Mouse (Mus musculus): ENCODE data around the gene Nipal1.

The Nipal1 gene

DNA sequence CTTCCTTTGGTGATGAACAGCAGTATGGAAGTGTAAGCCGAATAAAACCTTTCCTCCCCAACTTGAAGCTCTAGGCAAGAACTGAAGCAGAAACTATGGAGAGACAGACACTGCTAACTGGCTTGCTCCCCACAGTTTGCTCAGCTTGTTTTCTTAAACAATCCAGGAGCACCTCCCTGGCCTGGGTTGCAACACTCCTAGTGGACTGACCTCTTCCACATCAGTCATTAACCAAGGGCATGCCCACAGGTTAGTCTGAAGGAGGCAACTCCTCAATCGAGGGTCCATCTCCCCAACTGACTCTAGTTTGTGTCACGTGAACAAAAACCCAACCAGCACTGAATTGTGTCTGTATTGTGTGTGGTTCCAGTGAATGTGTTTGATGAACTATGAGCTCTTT, 17.3 kb downstream of the Nipal1 start:
- no peak for DNase-seq (ENCODE audit: low read depth in 2 of 2, low spot score in 2 of 2)

DNA sequence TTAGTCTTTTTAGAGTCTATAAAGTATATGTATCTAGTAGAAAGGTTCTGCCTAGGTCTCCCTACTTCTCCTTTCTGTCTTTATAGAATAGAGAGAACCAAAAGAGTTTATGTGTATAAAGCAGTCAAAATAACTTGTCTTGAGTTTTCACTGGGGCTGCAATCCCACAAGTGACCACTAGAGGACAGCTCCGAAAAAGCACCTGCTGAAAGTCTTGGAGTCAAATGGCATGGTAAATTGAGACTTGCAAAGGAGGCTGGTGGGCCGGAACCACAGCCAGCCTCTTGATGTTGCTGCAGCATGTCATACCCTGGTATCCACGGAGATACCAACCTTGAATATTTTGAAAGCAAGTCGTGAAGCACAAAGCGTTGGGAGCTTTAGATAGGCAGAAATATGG, 17.7 kb downstream of the Nipal1 start:
- peak; percentile 58 to 68 for DNase-seq (ENCODE audit: low read depth in 2 of 2, low spot score in 2 of 2)

DNA sequence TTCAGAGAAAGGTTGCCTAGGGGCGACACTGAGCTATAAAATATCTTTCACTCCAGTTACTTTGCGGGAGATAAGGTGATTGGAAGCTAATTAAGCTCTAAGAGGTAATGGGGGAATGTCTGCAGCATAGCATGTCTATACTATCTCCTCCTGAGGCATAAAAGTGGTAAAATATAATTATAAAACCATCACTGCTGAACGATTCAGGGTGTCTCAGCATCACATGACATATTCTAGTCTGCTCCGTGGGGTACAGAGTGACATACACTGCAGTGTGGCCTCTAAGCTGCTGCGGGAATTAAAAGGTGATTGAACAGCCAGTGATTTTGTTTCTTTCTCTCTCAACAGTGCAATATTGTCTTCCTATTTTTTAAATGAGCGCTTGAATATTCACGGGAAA, 18.8 kb downstream of the Nipal1 start:
- no peak for DNase-seq (ENCODE audit: low read depth in 2 of 2, low spot score in 2 of 2)

DNA sequence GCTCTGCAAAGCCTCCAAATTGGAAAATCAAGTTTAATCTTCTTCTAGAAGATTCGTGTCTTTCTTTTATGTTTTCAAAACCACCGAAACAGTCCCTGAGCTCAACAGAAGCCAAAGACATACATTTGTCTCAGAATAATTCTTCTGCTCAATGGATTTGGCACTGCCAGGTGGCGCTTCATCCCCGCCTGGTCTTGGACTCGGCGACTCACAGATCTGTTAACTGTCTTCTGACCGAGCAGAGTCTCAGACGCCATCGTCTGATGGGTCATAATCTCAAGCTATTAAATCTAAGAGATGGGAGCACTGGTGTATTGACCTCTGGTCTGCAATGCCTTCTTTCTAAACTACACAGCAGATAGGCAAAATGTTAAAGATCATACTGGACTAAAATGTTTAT, 20.8 kb downstream of the Nipal1 start:
- no peak for DNase-seq (ENCODE audit: low read depth in 2 of 2, low spot score in 2 of 2)

DNA sequence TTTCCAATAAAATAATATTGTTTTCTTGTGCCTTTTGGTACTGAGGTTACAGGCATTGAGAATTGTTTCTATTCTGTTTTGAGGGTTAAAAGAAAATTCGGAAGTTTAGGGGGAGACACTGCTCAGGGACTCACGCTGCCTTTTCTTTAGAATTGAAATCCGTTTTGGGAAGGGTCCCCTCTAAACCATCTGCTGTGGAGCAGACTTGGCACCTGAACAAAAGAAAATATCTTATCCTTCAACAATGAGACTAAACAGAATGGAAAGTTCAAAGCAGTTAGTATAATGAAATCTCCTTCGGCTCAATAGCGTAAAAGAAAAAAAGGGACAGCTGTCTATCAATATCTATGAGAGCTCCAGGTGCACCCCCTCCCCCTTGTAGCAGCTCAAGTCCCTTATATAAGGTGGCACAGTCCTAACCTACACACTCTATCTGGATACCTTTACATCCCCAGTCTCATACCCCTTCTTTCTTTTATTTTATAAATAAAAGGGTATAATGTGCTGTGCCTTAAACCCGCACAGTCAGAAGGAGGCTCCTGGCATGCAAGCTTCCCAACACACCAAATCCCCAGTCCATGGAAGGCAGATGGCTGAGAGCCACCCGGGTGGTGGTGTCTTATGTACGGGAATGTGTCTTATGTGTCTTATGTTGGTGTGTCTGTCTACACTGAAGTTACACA, 23.6 kb downstream of the Nipal1 start:
- DNase-seq (ENCODE audit: low read depth in 2 of 2, low spot score in 2 of 2) = no peak

DNA sequence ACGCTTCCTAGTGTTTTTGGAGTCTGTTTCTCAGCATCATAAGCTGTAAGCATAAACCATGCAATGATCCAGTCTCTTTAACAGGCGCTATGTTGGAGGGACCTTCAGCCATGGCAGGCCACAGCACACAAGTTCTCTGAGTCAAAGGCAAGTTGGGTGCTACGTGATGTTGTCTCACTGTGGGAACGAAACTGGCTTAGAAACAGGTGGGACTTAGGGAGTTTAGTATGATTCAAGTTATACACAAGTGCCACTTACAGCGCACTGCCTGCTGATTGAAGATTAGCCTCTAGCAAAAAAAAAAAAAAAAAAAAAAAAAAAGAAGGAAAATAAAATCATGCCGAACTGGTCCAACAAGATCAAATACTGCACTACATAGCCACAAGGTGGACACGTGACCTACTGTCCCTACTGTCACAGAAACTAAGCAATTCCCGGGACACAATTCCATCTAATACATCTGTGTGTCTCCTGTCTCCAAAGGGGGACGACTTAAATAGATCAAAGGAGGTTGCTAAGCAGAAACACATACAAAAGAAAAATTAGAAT, 27.5 kb downstream of the Nipal1 start:
- no peak for DNase-seq (ENCODE audit: low read depth in 2 of 2, low spot score in 2 of 2)

DNA sequence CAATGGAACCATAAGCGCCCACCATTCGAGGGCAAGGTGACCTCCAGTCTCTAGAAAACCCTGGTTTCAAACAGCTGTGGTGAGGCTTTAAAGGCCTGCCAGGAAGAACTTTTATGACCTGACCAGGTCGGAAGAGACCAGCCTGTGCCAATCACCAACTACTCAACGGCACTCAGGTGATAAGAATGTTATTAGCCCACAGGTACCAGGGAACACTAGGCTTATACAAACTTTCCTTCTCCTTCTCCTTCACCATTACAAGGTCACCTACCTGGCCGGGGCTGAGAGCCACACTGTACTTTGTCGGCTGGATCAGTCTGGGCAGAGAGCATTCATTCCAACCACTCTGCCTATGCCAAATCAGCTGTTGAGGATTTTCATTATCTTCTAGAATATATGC, 33.9 kb downstream of the Nipal1 start:
- no peak for DNase-seq (ENCODE audit: low read depth in 2 of 2, low spot score in 2 of 2)

DNA sequence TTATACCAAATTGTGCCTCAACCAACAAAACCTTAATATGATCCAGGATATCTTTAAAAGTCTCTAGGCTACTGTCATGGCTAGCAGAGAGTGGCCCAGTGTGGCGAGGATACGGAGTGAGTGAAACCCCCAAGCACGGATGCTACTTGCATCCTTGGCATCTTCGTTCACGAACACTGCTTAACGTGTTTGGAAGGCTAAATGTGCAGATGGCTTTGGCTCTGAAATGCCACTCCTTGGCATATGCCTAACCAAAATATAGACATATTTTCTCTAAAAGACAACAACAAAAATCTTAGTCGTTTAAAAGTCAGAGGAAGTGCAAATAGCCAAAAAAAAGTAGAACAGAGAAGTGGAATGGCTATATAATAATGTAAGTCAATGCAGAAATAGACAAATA, 42.0 kb downstream of the Nipal1 start:
- DNase-seq (ENCODE audit: low read depth in 2 of 2, low spot score in 2 of 2) = no peak

DNA sequence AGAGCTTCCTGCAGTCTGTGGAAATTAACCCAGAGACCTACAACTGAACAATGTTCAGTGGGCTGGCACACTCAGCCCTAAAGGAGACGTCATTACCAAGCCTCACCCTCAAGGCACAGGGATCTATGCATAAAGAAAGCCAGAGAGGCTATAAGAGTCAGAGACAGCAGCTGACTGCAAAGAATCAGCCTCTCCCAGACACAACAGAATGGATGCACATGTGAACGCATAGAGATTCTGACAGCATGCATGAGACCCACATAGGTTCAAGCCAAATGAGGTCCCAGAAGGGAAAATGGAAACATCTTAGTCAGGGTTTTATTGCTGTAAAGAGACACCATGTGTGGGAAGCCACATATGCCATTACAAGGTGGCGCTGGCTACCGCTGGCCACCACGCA, 42.9 kb downstream of the Nipal1 start:
- DNase-seq (ENCODE audit: low read depth in 2 of 2, low spot score in 2 of 2) = no peak

DNA sequence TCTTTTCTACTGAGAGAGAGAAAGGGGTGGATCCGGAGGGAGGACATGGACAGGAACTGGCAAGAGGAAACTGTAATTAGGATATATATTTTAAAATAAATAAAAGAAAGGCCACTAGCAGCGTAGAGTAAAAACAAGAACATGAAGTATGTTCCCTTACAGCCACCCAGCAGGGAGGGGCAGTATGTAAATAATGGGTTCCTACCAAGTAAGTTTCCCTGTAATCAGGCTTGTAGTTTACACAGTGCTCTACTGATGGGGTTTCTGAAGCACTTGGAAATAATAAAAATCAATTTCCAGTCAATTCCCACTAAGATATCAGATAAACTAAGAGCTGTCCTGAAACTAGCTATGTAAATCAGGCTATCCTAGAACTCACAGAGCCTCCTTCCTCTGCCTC, 47.1 kb downstream of the Nipal1 start:
- DNase-seq (ENCODE audit: low read depth in 2 of 2, low spot score in 2 of 2) = no peak

DNA sequence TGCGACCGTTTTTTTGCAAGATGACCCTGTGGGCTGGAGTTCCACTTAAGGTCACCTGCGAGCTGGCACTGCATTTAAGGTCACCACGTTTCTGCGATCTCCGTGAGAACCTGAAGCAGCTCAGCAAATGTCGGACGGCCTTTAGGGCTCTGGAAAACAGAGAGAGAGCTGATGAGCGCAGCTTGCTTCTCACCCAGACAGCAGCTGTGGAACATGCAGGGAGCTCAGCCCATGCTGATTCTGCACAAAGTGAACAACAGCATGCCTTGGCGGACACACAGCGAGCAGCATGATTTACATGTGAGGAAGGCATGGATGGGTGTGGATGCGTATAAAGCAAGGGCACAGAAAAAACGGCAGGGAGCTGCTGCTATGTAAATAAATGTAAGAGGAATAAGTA, 48.9 kb downstream of the Nipal1 start:
- DNase-seq (ENCODE audit: low read depth in 2 of 2, low spot score in 2 of 2) = no peak

DNA sequence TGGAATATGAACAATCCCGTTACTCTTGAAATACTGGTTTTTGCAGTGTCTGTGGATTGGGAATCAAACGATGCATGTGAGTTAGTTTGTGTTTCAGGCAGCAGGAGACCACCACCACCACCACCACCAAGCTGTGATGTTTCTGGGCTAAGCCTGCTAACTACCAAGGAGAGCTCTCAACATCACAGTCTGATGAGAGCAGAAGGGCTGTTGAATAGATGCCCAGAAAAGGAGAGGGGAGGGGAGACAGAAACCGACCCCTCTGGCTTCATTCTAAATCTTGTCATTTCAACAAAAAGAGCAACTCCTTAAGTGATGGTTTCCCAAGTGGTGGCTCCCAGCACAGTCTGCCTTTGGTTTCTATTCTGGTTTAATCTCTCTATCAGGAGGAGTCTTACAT, 50.7 kb downstream of the Nipal1 start:
- no peak for DNase-seq (ENCODE audit: low read depth in 2 of 2, low spot score in 2 of 2)

DNA sequence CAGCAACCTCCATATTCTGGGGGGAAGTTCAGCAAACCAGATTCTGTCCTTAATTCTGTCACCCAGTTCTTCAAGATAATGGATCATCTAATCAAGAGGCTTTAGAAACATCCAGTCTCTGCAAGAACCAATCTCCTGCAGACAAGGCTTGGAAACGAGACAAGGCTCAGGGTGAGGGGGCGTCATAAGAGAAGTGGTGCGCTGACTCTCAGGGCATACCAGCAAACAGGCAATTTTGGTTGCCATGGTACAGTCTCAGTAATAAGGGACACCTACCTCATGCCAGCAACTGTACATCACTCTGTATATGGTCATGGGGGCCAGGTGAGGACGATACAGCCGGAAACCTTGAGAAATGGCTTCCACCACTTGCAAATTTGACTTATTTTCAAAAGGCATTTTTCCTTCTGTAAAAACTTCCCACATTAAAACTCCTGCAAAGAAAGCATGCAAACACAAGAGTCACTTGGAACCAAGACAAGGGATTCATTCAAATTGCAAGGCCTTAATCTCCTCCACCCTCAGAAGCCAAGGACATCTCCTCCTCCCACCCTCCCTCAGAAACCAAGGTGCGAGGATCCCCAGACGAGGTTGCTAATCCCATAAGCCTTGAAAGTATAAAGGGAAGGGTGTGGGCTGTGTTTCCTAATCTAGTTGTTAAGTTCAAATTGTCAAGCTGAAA, 51.4 kb downstream of the Nipal1 start:
- DNase-seq (ENCODE audit: low read depth in 2 of 2, low spot score in 2 of 2) = no peak

DNA sequence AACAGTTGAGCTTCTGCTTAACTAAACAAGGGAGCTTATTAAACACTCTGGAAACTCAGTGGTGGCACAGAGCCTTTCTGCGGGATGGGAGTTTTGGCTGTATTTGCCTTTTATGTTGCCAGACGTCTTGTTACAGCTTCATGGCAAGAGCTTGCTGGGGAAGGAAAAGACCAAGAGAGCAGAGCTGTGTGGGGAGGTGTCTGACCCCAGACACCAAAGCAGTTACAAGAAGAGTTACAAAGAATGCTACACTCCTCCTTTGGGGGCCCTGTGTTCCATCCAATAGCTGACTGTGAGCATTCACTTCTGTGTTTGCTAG, 51.9 kb downstream of the Nipal1 start:
- DNase-seq (ENCODE audit: low read depth in 2 of 2, low spot score in 2 of 2) = no peak

DNA sequence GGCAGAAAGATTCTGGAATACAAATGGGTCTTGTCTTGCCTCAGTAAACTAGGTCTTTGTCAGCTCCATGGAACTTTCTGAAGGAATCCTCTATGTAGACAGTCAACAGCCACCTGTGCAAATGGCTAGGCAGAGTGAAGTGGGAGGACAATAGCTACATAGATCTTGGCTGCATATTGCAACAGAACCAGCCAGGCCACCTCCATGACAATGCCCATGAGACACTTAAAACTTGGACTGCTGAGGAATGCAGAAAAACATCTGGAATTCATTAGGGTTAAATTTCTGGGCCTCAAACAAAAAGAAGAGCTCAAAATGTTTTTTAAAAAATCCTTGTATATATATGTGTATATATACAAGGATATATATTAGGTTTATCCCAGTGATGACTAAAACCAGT, 54.6 kb downstream of the Nipal1 start:
- no peak for DNase-seq (ENCODE audit: low read depth in 2 of 2, low spot score in 2 of 2)

DNA sequence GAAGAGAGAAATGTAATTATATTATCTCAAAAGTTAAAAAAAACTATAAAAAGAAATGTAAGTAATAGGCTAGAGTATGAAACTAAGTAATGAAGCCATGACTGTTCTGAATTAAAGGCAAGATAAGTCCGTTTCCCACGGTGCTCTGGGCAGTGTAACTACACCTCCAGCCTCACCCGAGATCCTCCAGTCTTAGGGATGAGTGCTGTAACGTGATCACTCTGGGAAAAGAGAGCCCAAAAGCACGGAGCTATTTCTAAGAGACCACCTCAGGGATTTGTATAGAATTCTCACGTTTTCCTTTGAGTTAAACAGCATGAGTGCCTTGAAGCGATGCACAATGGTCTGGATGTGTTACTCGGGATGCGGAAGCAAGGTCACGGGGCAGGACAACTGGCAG, 58.5 kb downstream of the Nipal1 start:
- DNase-seq (ENCODE audit: low read depth in 2 of 2, low spot score in 2 of 2) = no peak

DNA sequence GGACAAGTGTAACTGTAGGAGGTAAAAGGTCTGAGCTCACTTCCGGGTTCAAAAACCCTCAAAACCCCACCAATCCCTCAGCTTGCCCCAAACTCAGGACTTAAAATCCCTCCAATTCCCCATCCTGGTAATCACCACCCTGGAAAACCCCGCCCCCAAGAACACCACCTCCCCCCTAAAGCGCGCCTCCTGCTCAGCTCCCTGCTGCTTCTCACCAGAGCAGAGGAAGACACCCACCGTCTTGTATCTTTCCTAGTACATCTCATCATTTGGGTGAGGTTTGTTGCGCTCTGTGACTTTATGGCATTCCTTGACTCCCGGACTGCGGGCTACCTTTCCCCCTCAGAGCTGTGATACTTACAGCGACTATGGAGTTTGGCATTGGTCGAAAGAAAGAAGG, 59.1 kb downstream of the Nipal1 start:
- DNase-seq (ENCODE audit: low read depth in 2 of 2, low spot score in 2 of 2) = no peak

DNA sequence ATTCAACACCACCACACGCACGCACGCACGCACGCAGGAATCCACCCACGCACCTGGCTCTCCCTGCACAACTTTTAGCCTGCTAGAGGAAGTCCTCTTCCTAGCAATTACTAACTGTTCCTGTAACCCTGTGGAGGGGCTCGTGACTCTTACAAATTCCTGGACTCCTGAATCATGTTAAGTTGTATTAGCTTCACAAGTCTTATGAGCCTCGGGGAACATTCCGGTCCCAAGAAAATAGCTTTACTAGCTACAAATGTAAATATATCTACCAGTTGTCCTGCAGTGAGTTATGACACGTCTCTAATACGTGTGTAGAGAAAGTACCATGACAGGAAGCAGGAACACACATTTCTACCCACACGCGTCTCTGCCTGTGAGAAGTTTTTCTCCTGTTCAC, 61.9 kb downstream of the Nipal1 start:
- no peak for DNase-seq (ENCODE audit: low read depth in 2 of 2, low spot score in 2 of 2)

DNA sequence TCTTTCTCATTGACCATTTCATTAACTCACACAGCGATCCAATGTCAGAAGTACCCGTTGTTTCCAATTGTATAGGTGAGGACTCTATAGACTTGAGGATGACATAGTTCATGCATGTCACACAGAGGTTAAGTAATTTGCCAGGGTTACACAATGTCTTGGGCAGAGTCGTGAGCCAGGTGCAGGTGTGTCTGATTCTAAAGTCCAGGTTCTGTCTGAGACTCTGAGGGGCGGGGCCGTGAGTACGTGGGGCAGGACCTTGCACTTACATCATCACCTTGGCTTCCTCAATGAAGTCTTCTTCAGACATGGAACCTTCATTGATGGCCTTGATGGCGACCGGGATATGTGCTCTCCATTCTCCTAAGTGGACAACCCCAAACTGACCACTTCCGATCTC, 62.4 kb downstream of the Nipal1 start:
- no peak for DNase-seq (ENCODE audit: low read depth in 2 of 2, low spot score in 2 of 2)

DNA sequence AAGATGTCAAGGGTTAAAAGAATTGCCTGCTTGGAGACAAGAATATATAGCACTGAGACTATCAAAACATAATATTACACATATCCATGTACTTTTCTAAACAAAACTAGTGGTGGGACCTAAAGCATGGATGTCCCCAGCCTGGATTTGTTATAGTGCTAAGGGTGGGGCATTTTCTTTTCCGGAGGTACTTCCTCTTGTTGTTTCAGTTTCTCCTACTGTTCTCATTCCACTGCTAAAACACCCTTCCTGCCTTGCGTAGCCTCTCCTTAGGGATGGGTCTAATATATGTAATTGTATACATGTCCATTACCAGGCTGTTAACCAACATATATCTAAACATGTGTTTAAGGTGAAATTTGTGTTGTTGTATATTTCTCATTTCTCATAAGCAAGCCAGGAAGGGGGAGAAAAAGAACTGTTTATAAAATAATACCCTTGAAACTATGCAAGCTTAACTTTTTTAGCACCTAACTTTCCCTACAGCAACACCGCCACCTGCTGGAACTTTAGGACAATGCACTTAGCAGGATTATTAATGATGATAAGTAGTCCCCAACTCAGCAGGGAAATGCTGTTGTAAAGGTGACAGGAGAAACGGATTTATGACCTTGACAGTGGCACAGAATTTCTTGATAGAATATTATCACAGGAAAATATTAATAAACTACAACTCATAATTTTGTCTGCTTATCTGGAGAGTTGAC, 63.1 kb downstream of the Nipal1 start:
- DNase-seq (ENCODE audit: low read depth in 2 of 2, low spot score in 2 of 2) = peak; percentile 58 to 67

DNA sequence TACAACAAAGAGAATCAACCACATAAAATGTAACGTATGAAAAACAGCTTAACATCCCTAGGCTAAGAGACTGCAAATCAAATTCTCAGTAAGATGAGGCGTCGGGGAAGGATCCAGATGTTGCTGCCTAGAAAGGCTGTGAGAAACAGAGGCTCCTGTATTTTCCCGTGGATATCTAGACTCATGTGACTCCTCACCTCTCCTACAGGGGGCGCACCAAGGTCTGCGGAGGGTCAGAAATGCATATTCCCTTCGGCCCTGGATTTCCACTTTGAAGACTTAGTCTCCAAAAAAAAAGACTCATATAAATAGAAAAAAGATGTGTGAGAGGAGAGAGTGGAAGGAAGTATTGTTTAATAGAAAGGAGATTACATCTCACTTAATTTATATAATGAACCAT, 73.0 kb downstream of the Nipal1 start:
- DNase-seq (ENCODE audit: low read depth in 2 of 2, low spot score in 2 of 2) = peak; percentile 14 to 35

Measured in CD8-positive naive resting alpha-beta T cell, adult 2 months (primary cell).